Mouse (Mus musculus): ENCODE data around the gene 6430571L13Rik. TPM values are rescaled to one million over a fixed set of nuclear protein-coding genes. Genes with fewer than 3 reads are reported as not detected.
"Not testable (repeated sequence)": the region's sequence is repeated elsewhere in the genome, so short reads cannot be mapped to it uniquely, and the experiment has no call there.

The 6430571L13Rik gene
- polyA plus RNA-seq, 1 experiment from 2014 or later: 0.74 TPM

DNA sequence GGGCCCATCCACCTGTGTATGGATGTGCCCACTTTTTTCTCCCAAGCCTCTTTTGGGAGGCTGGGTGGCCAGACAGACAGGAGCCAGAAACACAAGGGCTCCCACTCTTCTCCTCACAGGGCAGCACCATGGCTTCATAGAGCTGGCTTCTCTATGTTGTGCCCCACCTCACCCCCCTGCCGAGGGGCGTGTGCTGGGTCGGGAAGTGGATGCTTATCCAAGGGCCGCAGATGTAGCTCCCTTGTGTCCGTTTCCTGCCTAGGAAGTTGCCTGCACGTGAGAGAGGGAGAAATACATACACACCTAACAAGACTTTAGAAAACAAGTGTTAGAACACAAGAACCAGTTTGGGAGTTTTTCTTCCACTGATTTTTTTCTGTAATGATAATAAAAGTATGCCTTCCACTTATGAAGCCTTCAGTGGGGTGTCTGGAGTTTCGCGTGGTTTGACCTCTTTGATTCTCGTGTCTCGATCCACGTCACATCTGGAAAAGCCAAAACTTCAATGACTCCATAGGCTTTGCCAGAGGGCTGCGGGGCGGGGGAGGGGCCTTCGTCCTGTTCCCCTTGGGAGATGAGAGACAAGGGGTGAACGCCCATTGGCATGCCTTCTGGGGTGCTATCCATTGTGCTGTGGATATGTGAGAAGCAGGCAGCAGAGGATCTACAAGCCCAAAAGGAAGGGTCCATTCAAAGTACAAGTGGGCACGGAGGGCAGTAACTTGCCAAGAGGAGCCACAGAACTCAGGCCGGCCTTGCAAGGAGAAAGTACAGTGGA is 38.7 kb upstream of the 6430571L13Rik start:
- WGBS: 87% methylated on average over 17 of the region's 17 CpGs

DNA sequence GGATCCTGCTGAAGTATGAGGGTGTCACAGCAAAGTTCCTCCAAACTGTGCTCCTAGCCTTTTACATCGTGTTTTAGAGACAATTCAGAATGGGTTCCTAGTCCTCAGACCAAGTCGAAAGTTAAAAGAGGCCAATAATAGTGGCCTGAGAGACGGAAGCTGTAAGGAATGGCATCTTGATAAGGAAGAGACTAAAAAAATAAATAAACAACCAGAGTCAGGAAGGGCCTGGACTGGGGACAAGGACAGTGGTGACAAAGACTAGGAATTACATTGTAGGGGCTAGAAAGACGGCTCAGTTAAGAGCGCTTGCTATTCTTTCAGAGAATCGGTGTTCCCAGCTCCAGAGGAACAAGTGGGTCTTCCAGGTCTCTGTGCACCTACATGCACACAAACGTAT is 37.8 kb upstream of the 6430571L13Rik start:
- Histone ChIP-seq H3K4me1 (peaks cover 20% of the 10 kb centered on the region), H3K9me3 (replicated peaks) (no peaks in the 10 kb centered on the region), H3K36me3 (peaks cover 14% of the 10 kb centered on the region), H3K4me3 (no peak overlapping the region), H3K27ac (no peak overlapping the region), H3K27me3 (ENCODE audit: low read depth, poor library complexity, severe bottlenecking) (peaks cover 9% of the 10 kb centered on the region; the same call in 1 of the 2 replicates)
- WGBS: 67% methylated on average over 7 of the region's 7 CpGs
- no peak for DNase-seq (ENCODE audit: low spot score)

More for the DNA sequence above, 38.7 kb upstream of the 6430571L13Rik start:
- Histone ChIP-seq H3K27ac (0 out of 2 replicates have a peak overlapping the region, but pooled peaks have one; percentile 42), H3K4me3 (no peak overlapping the region), H3K9me3 (replicated peaks) (no peaks in the 10 kb centered on the region), H3K4me1 (peaks cover 29% of the 10 kb centered on the region), H3K27me3 (ENCODE audit: low read depth, poor library complexity, severe bottlenecking) (peaks cover 9% of the 10 kb centered on the region; the same call in 1 of the 2 replicates), H3K36me3 (peaks cover 14% of the 10 kb centered on the region)
- DNase-seq (ENCODE audit: low spot score): no peak

DNA sequence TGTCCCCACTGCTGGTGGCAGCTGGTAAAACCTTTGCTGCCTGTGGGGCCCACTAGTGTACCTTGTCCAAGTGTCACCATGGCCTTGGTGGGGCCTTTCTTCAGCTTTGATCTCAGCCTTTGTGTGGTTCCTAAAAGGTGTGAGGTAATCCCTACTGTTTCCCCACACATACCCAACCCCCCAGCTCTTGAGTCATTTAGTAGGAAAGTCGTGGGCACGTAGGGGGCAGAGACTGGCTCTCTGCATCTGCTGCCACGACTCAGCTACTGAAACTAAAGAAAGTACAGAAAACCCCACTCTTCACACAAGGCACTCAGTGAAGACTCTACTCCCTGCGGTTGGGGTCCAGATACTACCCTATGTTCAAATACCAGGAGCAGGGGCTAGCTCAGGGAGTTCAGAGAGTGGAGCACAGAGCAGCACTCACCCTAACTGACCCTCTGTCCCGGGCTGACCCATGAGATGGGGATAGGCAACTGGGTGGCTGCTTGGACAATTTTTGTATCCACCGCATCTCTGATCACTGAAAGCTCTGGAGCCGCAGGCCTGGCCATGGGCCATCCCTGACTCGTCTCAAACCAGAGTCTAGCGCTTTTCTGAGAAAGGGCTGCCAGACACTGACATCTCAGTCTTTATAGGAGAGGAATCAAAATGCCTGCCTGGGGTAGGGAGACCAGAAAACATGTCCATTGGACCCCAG is 37.1 kb upstream of the 6430571L13Rik start:
- H3K36me3 ChIP-seq: peaks cover 14% of the 10 kb centered on the region
- WGBS: 73% methylated on average over 9 of the region's 9 CpGs
- no peak overlapping the region for H3K4me3 ChIP-seq
- H3K27ac ChIP-seq: no peak overlapping the region
- peaks cover 15% of the 10 kb centered on the region for H3K4me1 ChIP-seq
- peaks cover 3% of the 10 kb centered on the region; the same call in 1 of the 2 replicates for H3K27me3 ChIP-seq (ENCODE audit: low read depth, poor library complexity, severe bottlenecking)
- H3K9me3 ChIP-seq (replicated peaks): no peaks in the 10 kb centered on the region
- no peak for DNase-seq (ENCODE audit: low spot score)

DNA sequence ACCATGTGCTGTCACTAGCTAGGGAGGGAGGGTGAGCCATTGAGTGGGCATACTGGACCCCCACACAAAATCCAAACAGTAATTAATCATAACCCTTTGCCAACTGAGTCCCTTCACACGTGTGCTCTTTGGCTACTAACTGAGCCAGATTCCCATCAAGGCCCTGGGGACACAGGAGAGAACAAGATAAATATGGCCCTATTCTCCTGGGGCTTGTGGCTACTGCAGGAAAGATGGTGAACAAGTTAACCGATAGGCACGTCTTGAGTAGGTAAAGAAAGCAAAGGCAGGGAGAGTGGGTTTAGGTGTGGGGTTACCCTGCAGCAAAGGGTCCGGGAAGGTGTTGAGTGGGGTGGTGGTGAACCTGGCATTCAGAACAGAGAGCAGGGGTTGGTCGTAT is 36.5 kb upstream of the 6430571L13Rik start:
- Histone ChIP-seq H3K9me3 (replicated peaks) (no peaks in the 10 kb centered on the region), H3K27ac (no peak overlapping the region), H3K4me1 (peaks cover 13% of the 10 kb centered on the region), H3K27me3 (ENCODE audit: low read depth, poor library complexity, severe bottlenecking) (no peaks in the 10 kb centered on the region), H3K4me3 (no peak overlapping the region), H3K36me3 (peaks cover 14% of the 10 kb centered on the region)
- no peak for DNase-seq (ENCODE audit: low spot score)
- 89% methylated on average over 5 of the region's 5 CpGs for WGBS

DNA sequence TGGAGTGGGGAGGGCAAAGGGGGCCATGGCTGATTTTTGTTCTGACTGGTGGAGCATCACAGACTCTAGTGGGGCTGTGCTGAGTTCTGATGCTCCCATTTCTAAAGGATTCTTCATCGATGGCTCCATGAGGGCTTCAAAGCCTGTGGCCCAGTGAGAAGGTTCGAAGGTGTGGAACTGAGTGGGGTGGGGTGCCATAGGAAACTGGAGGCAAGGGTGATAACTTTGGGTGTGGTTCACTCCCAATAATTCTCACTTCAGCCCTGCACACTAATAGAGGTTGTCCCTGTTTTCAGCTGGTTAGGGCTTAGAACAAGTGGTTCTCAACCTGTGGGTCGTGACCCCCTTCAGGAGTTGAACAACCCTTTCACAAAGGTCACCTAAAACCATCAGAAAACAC is 36.0 kb upstream of the 6430571L13Rik start:
- H3K9me3 ChIP-seq (replicated peaks): no peaks in the 10 kb centered on the region
- no peak overlapping the region for H3K4me3 ChIP-seq
- peaks cover 14% of the 10 kb centered on the region for H3K36me3 ChIP-seq
- H3K27ac ChIP-seq: no peak overlapping the region
- H3K27me3 ChIP-seq (ENCODE audit: low read depth, poor library complexity, severe bottlenecking): no peaks in the 10 kb centered on the region
- DNase-seq (ENCODE audit: low spot score): no peak
- H3K4me1 ChIP-seq: peaks cover 10% of the 10 kb centered on the region
- 94% methylated on average over 3 of the region's 3 CpGs for WGBS

DNA sequence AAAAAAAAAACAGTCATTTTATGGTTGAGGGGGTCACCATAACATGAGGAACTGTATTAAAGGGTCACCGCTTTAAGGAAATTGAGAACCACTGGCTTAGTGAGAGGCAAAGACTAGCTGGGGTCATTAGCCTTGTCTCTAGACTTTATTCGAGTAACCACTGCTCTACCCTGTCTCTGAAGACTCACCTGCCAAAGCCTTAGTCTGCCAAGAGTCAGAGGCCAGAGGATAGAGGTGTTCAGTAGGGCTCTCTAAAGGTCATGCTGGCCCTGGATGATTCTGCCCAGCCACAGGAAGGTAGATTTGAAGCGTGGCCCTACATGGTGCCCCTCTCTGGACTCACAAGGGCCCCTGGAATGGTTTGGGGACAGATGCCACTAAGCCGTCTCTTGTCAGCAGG is 35.4 kb upstream of the 6430571L13Rik start:
- peaks cover 14% of the 10 kb centered on the region for H3K36me3 ChIP-seq
- peaks cover 10% of the 10 kb centered on the region for H3K4me1 ChIP-seq
- WGBS: 80% methylated on average over 4 of the region's 4 CpGs
- H3K27ac ChIP-seq: 0 out of 2 replicates have a peak overlapping the region, but pooled peaks have one; percentile 50
- H3K27me3 ChIP-seq (ENCODE audit: low read depth, poor library complexity, severe bottlenecking): no peaks in the 10 kb centered on the region
- H3K9me3 ChIP-seq (replicated peaks): no peaks in the 10 kb centered on the region
- H3K4me3 ChIP-seq: no peak overlapping the region
- DNase-seq (ENCODE audit: low spot score): no peak

DNA sequence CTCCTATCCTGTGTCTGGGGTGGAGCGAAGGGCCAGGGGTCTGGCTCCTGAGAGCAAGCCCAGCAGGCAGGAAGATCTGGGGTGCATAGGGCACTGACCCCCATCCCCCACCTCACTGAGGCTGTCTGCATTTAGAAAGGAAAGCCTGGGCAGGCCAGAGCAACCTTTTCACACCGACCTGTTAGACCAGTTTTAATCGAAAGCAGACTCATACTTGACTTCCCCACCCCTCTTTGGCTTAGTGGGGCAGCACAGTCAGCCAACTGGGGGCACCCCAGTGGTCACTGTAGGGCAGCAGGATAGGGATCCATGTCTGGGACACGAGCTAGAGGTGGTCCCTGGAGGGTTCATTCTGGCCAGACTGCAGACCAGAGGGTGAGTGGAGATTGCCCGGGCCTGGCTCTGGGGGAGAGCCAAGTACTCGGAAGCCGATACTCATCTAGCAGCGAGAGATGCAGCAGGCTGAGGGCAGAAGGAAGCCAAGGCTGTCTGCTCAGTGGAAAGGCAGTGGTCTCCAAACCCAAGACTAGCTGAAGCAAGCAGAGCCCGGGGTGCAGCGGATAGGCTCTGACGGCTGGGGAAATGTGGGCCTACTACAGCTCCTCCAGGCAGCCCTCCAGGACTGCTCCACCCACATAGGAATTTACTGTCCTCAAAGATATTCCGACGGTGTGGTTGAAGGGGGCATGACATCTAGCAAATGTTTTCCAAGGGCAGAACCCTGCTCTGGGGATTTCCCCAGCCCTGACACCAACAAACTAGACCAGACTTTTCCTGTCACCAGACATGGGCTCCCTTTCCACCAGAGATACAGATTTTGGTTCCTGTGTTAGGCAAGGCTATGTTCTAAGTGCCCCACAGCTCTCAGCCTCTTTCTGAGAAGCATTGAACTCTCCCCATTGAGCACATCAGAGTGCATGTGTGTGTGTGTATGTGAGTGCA is 34.5 kb upstream of the 6430571L13Rik start:
- Histone ChIP-seq H3K27me3 (ENCODE audit: low read depth, poor library complexity, severe bottlenecking) (no peaks in the 10 kb centered on the region), H3K9me3 (replicated peaks) (no peaks in the 10 kb centered on the region), H3K4me1 (peaks cover 10% of the 10 kb centered on the region), H3K36me3 (peaks cover 8% of the 10 kb centered on the region), H3K4me3 (no peak overlapping the region), H3K27ac (peak overlapping the region; percentile 50)
- WGBS: 55% methylated on average over 13 of the region's 13 CpGs
- DNase-seq (ENCODE audit: low spot score): no peak

DNA sequence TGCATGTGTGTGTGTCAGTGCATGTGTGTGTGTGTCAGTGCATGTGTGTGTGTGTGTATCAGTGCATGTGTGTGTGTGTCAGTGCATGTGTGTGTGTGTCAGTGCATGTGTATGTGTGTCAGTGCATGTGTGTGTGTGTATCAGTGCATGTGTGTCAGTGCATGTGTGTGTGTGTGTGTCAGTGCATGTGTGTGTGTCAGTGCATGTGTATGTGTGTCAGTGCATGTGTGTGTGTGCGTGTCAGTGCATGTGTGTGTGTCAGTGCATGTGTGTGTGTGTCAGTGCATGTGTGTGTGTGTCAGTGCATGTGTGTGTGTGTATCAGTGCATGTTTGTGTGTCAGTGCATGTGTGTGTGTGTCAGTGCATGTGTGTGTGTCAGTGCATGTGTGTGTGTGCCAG is 33.7 kb upstream of the 6430571L13Rik start:
- not testable (repeated sequence) for H3K27ac ChIP-seq; H3K9me3 ChIP-seq (replicated peaks); DNase-seq (ENCODE audit: low spot score); H3K36me3 ChIP-seq; H3K4me3 ChIP-seq; H3K27me3 ChIP-seq (ENCODE audit: low read depth, poor library complexity, severe bottlenecking)
- peaks cover 10% of the 10 kb centered on the region for H3K4me1 ChIP-seq
- 88% methylated on average over 1 of the region's 1 CpGs for WGBS

DNA sequence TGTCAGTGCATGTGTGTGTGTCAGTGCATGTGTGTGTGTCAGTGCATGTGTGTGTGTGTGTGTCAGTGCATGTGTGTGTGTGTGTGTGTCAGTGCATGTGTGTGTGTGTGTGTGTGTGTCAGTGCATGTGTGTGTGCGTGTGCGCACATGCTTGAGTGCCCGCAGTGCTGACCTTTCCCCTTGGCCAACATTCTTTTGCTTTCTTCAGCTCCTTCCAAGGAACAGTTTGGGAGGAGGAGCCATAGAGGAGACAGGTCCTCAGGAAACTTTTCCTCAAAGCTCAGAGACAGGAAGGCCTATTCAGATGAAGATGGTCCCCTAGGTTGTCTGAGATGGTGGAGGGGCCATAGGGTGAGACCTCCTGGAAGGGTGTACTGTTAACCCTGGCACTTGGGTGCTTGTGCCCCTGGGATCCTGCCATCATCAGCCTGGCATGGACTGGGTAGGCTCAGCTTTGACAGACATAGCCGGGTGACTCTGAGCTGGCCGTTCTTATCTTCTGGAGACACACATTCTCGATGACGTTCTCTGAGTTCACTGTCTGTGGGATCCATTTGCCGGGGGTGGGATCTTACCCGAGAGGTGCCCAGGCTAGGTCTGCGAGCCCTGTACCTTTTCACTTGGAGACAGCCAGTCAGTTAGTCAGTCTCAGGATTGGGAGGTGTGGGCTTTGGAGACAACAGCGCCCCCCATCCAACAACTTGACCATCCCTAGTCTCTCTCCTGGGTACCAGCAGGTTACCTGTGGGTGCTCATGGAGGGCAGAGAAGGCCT is 33.1 kb upstream of the 6430571L13Rik start:
- no peak for DNase-seq (ENCODE audit: low spot score)
- peaks cover 10% of the 10 kb centered on the region for H3K4me1 ChIP-seq

DNA sequence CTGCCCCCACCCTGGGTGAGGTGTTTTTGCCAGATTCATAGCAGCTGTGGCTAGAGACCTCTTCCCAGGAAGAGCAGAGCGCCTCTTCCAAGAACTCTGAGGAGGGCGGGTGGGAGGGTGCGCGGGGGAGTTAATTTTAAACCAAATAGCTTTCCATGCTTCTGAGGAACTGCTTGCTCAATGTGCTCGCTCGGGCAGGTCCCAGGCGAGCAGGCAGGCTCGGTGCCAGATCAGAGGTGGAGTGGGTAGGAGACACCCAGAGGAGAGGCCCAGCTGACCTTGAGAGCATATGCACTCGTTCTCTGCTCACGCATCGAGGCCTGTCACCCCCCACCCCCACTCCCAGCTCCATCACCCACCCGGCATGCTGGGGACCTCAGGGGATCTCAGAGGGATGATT is 32.5 kb upstream of the 6430571L13Rik start:
- no peaks in the 10 kb centered on the region for H3K27me3 ChIP-seq (ENCODE audit: low read depth, poor library complexity, severe bottlenecking)
- H3K36me3 ChIP-seq: no peaks in the 10 kb centered on the region
- no peak for DNase-seq (ENCODE audit: low spot score)
- 73% methylated on average over 12 of the region's 12 CpGs for WGBS
- H3K4me3 ChIP-seq: no peak overlapping the region
- peaks cover 14% of the 10 kb centered on the region for H3K4me1 ChIP-seq
- no peaks in the 10 kb centered on the region for H3K9me3 ChIP-seq (replicated peaks)
- H3K27ac ChIP-seq: no peak overlapping the region

More for the DNA sequence above, 33.1 kb upstream of the 6430571L13Rik start:
- Histone ChIP-seq H3K4me3 (no peak overlapping the region), H3K36me3 (no peaks in the 10 kb centered on the region), H3K9me3 (replicated peaks) (no peaks in the 10 kb centered on the region), H3K27ac (no peak overlapping the region), H3K27me3 (ENCODE audit: low read depth, poor library complexity, severe bottlenecking) (no peaks in the 10 kb centered on the region)
- WGBS: 93% methylated on average over 11 of the region's 11 CpGs

DNA sequence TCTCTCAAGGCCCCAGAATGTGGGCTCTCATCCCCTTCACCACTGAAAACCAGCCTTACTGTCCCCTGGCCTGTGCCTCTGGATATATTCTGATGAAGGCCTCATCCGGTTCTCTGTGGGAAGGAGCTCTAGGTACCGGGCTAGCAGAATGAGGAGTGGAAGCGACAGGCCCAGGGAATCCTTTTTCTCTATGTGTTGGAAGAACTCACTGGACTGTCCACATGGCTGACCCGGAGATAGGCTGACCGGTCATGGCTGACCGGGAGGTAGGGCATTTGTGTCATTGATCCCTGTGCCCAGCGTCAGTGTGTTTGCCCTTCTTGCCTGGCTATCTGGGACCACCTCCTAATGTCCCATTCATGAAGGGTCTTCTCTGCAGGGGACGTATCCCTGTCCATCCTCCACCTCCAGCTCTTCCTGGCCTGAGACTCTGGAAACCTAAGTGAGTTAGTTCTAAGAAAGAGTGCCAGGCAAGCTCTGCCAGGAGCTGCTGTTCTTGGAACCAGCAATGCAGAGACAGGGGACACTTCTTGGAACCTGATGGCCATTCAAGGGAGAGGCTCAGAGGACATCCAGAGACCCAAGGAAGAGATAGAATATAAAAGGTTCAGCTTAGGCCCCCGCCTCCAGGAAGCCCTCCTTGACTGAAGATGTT is 31.9 kb upstream of the 6430571L13Rik start:
- 83% methylated on average over 9 of the region's 9 CpGs for WGBS
- Histone ChIP-seq H3K36me3 (no peaks in the 10 kb centered on the region), H3K4me3 (no peak overlapping the region), H3K27me3 (ENCODE audit: low read depth, poor library complexity, severe bottlenecking) (no peaks in the 10 kb centered on the region), H3K9me3 (replicated peaks) (no peaks in the 10 kb centered on the region), H3K4me1 (peaks cover 17% of the 10 kb centered on the region), H3K27ac (no peak overlapping the region)
- no peak for DNase-seq (ENCODE audit: low spot score)
